In the genomic region with DNA sequence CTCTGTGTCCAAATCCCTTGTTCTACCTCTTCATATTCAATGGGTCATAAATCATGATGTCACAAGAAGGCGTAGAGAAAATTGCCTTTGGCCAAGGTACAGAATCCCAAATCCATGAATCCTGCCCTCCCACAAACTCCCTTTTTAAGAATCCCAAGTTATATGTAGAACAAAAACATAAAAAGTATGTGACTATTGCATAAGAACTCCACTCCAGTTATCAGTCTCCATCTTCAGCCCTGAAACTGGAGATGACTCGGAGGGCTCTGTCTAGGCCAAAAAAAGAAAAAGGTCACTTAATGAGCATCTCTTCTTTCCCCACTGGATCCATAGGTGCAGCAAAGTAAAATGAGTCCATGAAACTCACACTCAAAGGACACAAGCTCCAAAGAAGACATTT, we compare ENCODE assay signal across 28 mouse cellular contexts.
DNase-seq lines count a peak whose midpoint lies in the region; TF ChIP-seq lines count a peak whose summit lies in the region.
"Had no signal": no experiment of that assay in that cellular context is flagged by ENCODE, and none has a peak within 500 bp of the region (broad histone marks: within the 10 kb centered on the region; RNA-seq: fewer than 3 reads in every experiment).

No protein-coding gene starts in this region.

- no peaks in the 10 kb centered on the region for H3K27me3 ChIP-seq in myocyte (ENCODE audit: control insufficient read depth, insufficient read depth, insufficient read length)
- H3K27me3 ChIP-seq: embryonic facial prominence, embryonic 12.5 days; embryonic facial prominence, embryonic 15.5 days; forebrain, embryonic 12.5 days; forebrain, embryonic 15.5 days; heart, embryonic 13.5 days; Patski had no signal

- intact Hi-C loops in left cerebral cortex, adult 2 months (cut with DNase I), result no loop called here
- intact Hi-C loops in left cerebral cortex, postnatal 25 days (cut with DNase I), result no loop called here

- H3K4me3 ChIP-seq in left cerebral cortex, adult 2 months, result no peak overlapping the region
- H3K4me3 ChIP-seq in myocyte, result no peak overlapping the region
- H3K4me3 ChIP-seq: embryonic facial prominence, embryonic 12.5 days; embryonic facial prominence, embryonic 15.5 days; erythroblast, embryonic 14.5 days; forebrain, embryonic 12.5 days; forebrain, embryonic 15.5 days; gastrocnemius, adult 2 months; heart, adult 2 months; heart, embryonic 10.5 days; heart, embryonic 13.5 days had no signal

- no peak overlapping the region for H3ac ChIP-seq in myocyte (ENCODE audit: control insufficient read depth, insufficient read length)

- TF ChIP-seq POLR2A in myocyte (IDR thresholded peaks at IDR 0.05; ENCODE audit: insufficient read length, low read depth), result no peak

- no peaks in the 10 kb centered on the region for H3K36me3 ChIP-seq in myocyte (ENCODE audit: control insufficient read depth, insufficient read depth)
- H3K36me3 ChIP-seq: embryonic facial prominence, embryonic 12.5 days; embryonic facial prominence, embryonic 15.5 days; forebrain, embryonic 12.5 days; forebrain, embryonic 15.5 days; heart, embryonic 10.5 days; heart, embryonic 13.5 days had no signal

- no peaks in the 10 kb centered on the region for H3K79me2 ChIP-seq in myocyte (ENCODE audit: control insufficient read depth, insufficient read depth)

- no peak overlapping the region for H3K4me2 ChIP-seq in myocyte (ENCODE audit: low read depth)
- H3K4me2 ChIP-seq: embryonic facial prominence, embryonic 12.5 days; embryonic facial prominence, embryonic 15.5 days; forebrain, embryonic 12.5 days; forebrain, embryonic 15.5 days; heart, embryonic 13.5 days; hindbrain, embryonic 14.5 days had no signal

- DNase-seq in left cerebral cortex, adult 2 months (ENCODE audit: extremely low spot score in 1 of 2, low spot score in 2 of 2), result no peak
- no peak for DNase-seq in left cerebral cortex, postnatal 25 days (ENCODE audit: low spot score in 2 of 2)
- DNase-seq in brain, adult 2 months (ENCODE audit: low read depth, low spot score), result peak; percentile 30
- DNase-seq in embryo, embryonic 9.5 days (ENCODE audit: extremely low spot score), result no peak
- no peak for DNase-seq in heart, adult 18-20 months
- DNase-seq: adrenal gland, adult 2 months; adrenal gland, postnatal 14 days; cerebellum, adult 11-12 months; cerebellum, adult 8-10 months; cerebellum, postnatal 10 days; cerebellum, postnatal 36 days; gastrocnemius, adult 2 months; gastrocnemius, postnatal 14 days; heart, adult 2 months; heart, postnatal 14 days; heart, postnatal 4 days; kidney, adult 18-20 months had no signal

- peak overlapping the region; percentile 79 for H3K27ac ChIP-seq in left cerebral cortex, adult 2 months
- H3K27ac ChIP-seq: embryonic facial prominence, embryonic 12.5 days; embryonic facial prominence, embryonic 15.5 days; forebrain, embryonic 12.5 days; forebrain, embryonic 15.5 days; gastrocnemius, adult 2 months; heart, adult 2 months; heart, embryonic 10.5 days; heart, embryonic 13.5 days; hindbrain, embryonic 14.5 days; hindbrain, postnatal 0 days had no signal

- no peak for TF ChIP-seq CTCF in left cerebral cortex, adult 2 months (IDR thresholded peaks at IDR 0.05)

TF ChIP-seq in myocyte, 11 proteins besides CTCF, POLR2A, EP300 and RAD21:
- peak; percentile 96 for TF ChIP-seq CEBPB (IDR thresholded peaks at IDR 0.05; ENCODE audit: insufficient read depth, poor library complexity, severe bottlenecking)
- no peak for TF ChIP-seq USF1 (IDR thresholded peaks at IDR 0.05; ENCODE audit: low read depth)
